Mouse (Mus musculus) CH12F3 (cell line): ENCODE data around the gene Gm10234.

Experiments
- in situ Hi-C: fragments of 300-500 bp; cut with MboI; formaldehyde crosslinking; loops from 2 replicates; pipeline ENCODE4 v1.14.3; 2020; ENCODE audit warnings: low sequenced_read_pairs

The Gm10234 gene

GRCm38 (mm10) chr6:95321812-95322211 lies at the start of gene Gm10234:
Gene Gm10234 (plus strand): TSS chr6:95322112.
- in situ Hi-C loops, result no loop called here

DNA sequence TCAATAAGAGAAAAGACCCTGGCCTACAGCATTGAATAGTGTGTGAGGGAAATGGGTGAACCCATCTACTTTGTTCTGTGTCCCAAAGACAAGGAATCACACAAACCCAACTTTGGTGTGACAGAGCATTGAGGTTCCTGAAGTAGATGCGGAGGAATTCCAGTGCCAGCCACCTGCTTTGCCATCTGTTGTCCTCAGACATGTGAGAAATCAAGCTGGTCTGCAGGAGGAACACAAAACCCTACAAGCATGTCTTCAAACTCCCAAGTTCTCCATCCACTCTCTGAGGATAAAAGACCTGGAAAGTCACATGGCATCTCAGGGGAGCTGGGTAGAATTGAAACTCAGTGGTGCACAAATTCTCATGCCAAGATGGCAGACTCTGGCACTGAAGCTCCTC lies 44.3 kb upstream of the Gm10234 start:
- in situ Hi-C loops, result no loop called here

DNA sequence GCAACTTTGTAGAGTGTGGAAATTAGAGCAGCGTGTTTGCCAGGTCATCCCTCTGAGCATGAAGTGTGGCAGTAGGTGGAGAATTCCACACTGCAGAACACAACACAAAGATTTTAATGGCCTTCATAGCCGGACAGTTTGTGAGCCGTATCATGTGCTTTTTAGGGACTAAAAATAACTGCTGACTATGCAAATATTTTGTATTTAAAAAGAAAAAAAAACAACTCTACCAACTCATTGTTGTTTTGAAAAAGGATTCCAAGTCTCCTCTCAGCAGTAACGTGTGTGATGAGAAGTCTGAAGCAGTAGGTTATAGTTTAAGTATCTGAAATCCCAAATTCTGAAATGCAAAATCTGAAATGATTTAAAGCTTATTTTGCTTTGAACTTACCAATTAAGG lies 25.9 kb upstream of the Gm10234 start:
- in situ Hi-C loops, result no loop called here

- in situ Hi-C loops, result no loop called here
These were observed 23.5 kb upstream of the Gm10234 start for GRCm38 (mm10) chr6:95298387-95298786.

GRCm38 (mm10) chr6:95300658-95301057 lies 21.3 kb upstream of the Gm10234 start:
- in situ Hi-C loops, result no loop called here

DNA sequence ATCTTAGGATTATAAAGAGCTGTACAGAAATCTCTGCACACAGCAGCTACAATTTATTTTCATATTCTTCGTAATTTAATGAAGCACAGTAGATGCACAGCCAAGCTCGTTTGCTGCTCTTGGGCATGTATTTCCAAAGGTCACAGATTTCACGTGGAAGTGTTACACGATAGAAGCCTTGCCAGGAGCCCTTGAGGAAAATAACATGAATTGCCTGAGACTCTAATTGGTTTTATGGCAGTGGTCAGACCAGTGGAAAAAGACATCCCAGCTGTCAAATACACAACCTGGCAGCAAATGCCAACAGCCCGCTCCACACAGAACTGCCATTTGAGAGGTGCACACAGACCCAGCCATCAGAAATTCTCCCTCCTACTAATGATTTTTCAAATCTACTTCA lies 9.3 kb downstream of the Gm10234 start:
- in situ Hi-C loops, result no loop called here

DNA sequence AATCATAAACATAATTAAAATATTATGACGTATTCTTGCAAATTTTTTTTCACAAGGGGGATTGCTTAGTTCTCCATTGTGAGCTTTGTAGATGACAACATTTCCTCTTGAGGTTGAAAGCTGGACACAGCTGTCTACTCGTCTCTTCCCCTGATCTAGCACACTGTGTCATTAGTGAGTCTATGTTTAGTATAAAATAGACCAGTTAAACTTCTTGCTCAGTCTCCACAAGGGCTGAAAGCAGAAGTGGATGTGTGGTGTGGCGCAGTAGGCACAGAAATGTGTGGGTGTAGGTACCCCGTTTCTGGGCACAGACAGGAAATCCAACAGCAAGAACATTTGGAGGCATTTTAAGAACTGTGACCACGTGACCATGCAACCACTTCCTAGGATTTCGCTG lies 12.9 kb downstream of the Gm10234 start:
- in situ Hi-C loops, result no loop called here

- in situ Hi-C loops, result no loop called here
These were observed 27.5 kb downstream of the Gm10234 start for GRCm38 (mm10) chr6:95349378-95349777.

GRCm38 (mm10) chr6:95353043-95353442 lies 31.1 kb downstream of the Gm10234 start:
- in situ Hi-C loops, result no loop called here

DNA sequence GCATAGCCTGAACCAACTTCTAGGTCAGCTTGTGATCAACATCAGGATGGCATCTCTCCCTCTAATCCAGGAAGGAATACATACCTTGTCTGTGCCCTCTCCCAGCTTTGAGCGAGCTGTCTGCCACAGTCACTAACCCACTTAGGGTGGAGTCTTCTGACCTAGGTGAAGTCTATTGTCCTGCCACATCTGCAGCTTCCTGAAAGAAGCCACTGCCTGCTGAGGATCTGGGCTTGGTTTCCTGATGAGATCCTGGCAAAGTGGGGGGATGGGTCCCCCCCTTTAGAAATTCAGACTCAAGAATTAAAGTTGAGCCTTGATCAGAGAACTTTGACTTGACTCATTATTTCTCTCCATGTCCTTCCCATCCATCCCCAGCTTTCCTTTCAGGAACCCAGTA lies 32.0 kb downstream of the Gm10234 start:
- in situ Hi-C loops, result no loop called here

GRCm38 (mm10) chr6:95360084-95360483 lies 38.2 kb downstream of the Gm10234 start:
- in situ Hi-C loops, result no loop called here

DNA sequence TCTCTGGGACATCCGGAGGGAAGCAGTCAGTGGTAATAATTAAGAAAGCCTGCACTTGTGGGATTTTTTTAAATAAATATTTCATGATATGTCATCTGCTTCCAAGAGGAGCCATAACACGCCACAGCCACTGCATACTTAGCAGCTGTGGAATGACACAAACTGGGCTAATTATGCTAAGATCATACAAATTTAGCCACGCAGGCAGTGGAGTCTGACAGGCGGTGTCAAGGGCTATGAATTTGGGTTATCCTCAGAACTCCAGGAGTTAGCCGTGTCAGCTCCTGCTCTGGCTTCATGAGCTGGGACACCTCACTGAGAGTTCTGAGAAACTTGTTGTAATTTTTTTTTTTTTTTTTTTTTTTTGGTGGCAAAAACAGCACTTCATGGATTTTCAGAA lies 40.8 kb downstream of the Gm10234 start:
- in situ Hi-C loops, result no loop called here

DNA sequence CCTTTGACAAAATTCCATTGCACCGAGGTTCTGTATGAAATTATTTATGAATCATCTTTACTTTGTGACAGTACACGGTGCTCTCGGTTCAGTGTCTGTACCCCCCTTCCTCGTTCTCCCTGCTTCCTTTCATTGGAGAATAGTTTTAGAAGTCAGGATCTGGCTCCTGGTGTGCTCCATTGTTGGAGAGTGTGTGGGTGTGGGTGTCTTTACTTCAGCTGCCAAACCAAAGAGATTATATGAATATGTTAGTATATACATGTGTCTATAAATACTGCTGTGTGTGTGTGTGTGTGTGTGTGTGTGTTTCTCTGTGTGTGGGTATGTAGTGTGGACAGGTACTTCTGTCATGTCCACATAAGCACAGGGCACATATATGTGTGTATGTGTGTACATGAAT lies 49.9 kb downstream of the Gm10234 start:
- in situ Hi-C loops, result no loop called here
